Mouse (Mus musculus) c-Kit-negative CD71-positive TER-119-positive erythroid progenitor cells, embryonic 14.5 days (primary cell): Measurements from ENCODE around the gene Zdhhc19.
A peak's percentile ranks its signal among the peaks of the same experiment; 100 is the strongest.

Experiments used
- DNase-seq: peaks from one replicate; pipeline ENCODE4 v3.0.0-alpha.2; 2013; ENCODE audit warnings: low read depth, low spot score

Gene Zdhhc19

GRCm38 (mm10) chr16:32495965-32496364 lies at the start of gene Zdhhc19:
TSS of gene Zdhhc19 (plus strand) at chr16:32496265.
- no peak for DNase-seq

DNA sequence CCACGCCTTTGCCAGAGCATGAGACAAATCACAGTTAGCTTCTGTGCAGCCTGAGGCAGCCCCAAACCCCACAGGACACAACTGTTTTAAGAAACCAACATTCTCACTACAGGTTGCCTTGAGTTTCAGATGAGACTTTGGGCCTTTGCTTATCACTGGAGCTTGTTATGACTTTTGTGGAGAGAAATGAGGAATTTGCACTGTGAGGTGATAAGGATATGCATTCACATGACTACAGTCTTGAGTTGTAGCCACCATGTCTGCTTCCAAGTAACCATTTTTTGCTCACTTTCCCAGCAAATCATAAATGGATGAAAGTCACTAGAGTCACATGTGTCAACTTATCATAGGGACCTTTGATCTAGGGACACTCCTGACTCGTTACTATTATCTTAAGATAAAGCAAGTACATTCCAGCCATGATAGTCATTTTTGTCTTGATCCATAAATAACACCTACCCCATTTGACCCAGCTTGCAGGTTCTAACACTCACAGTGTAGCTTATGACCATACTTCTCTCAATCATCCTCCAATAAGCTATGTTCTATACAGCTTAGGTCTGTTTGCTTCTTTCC lies 49.4 kb upstream of the Zdhhc19 start:
- DNase-seq: no peak

GRCm38 (mm10) chr16:32449665-32450064 lies 46.4 kb upstream of the Zdhhc19 start:
- peak; percentile 78 for DNase-seq

DNA sequence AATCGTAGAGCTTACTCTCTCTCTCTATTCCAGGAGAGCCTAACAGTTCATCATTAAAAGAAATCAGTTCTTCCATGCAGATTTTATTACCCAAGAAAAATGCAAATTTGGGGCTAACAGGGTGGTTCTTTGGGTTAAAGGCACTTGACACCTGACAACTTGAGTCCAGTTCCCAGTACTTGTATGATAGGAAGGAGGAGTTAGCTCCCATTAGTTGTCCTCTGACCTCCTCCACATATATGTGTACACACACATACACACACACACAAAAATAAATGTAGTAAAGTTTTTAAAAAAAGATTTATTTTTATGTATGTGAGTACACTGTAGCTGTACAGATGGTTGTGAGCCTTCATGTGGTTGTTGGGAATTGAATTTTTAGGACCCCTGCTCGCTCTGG lies 45.9 kb upstream of the Zdhhc19 start:
- no peak for DNase-seq

DNA sequence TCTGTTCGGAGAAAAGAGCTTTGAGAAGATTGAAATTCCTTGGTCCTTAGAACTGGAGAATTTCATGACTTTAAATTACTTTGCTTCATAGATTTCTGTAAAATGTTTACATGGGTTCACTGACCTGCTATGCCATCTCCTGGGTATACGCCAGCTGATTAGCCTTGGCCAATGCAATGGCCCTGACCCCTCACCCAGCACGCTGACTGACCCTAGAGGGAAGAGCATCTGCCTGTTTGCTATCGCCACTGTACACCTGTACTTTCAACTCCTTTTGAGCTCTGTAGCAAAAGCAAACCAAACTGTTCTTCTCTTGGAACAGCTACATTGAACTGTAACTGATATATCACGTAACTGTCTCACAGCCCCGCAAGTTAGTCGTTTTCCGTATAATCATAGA lies 43.0 kb upstream of the Zdhhc19 start:
- DNase-seq: no peak

DNA sequence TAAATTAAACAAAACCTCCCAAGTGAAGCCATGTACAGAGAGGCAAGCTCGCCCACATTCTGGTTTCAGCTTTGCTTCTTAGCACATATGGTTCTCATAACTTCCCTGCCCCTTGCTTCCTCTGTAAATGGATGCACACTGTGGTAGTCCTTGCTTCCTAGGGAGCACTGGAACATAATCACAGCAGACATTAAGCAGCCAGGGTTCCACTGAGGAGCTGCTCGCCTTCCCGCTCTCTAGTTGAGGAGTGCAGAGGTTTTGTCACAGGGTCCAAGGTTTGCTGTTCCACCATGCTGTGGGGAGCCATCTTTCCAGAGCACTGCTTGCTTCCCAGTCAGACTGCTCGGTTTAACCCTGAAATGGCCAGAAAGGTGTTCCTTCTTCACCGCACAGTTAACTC lies 41.4 kb upstream of the Zdhhc19 start:
- no peak for DNase-seq

DNA sequence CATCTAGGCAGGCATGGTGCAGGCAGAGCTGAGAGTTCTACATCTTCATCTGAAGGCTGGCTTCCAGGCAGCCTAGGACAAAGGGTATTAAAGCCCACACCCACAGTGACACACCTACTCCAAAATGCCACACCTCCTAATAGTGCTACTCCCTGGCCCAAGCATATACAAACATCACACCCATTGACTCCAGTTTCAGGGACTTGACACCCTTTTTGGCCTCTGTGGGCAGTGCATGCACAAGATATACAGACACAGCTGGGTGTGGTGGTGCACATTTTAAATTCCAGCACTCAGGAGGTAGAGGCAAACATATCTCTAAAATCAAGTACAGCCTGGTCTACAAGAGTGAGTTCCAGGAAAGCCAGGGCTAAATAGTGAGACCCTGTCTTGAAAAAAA lies 40.0 kb upstream of the Zdhhc19 start:
- DNase-seq: no peak

DNA sequence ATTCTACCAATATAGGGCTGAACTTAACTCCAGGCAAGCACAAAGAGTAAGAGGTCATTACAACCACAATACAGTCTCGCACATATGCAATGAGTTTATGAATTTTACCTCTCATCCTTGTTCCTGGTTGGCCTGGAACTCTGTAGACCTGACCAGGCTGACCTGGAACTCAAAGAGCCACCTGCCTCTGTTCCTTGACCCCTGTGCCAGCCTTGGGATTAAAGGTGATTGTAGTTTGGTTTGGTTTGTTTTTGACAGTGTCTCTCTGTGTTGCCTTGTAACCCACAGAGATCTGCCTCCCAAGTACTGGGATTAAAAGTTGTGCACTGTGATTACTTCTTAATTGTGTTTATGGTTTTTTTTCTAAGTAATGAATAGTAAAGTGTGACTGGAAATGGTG lies 39.3 kb upstream of the Zdhhc19 start:
- DNase-seq: no peak

DNA sequence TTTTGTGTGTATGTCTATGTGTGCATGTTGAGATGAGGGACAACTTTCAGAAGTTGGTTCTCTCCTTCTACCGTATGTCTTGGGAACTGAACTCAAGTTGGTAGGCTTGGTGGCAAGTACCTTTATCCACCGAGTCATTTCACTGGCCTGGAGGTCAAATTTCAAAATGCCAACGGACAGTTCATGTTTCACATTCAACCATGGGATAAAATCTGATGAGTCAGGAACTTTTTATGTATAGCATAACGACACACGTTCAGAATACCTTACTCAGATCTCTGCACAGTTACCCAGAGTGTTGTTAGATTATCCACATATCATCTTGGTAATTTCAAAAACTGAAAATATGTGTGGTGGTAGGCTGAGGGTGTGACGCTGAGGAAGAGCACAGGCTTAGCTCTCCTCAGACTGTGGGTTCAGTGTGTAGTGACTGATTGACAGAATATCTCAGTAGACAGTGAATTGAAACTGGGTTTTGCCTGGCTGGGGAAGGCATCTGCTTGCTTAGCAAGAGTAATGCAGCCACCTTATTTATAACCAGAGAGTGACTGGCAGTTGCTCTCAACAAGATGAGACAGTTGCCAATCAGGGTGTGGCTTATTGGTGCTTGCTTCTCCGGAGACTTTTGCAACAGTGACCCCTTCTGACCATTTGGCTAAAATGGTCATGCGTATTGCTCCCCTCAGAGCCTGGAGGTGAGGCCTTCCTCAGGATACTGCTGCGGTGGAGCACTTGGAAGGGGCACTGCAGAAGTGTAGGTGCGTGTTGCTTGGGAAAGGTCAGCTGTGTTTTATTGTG lies 38.3 kb upstream of the Zdhhc19 start:
- DNase-seq: peak; percentile 74

GRCm38 (mm10) chr16:32460518-32460917 lies 35.5 kb upstream of the Zdhhc19 start:
- no peak for DNase-seq

DNA sequence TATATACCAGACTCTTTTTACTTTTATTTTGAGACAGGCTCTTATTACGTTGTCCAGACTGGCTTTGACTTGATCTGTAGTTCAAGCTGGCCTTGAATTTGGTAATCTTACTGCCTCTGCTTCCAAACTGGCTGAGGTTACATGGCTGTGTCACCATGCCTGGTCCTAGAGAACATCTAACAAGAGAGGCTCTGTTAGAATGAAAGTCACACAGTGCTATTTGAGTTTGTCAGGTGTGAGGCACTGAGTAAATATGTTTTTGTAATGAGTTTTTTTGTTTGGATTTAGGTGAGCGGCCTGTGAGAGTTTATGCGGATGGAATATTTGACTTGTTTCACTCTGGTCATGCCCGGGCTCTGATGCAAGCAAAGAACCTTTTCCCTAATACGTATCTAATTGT lies 34.4 kb upstream of the Zdhhc19 start:
- no peak for DNase-seq

GRCm38 (mm10) chr16:32462950-32463349 lies 33.1 kb upstream of the Zdhhc19 start:
- DNase-seq: no peak

- DNase-seq: no peak
These were observed 32.6 kb upstream of the Zdhhc19 start for GRCm38 (mm10) chr16:32463426-32463825.

DNA sequence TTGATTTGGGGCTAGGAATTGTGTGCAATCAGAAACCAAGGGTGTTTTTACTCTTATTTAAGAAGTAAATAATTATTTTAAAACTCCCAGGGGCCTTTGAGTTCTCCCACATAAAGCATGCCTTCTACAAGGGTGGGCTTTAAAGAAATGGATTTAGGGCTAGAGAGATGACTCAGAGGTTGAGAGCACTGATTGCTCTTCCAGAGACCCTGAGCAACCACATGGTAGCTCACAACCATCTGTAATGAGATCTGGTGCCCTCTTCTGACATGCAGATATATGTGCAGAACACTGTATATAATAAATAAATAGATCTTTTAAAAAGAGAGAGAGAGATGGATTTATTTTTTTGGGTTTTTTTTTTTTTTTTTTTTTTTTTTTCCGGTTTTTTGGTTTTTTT lies 31.2 kb upstream of the Zdhhc19 start:
- no peak for DNase-seq

- DNase-seq: no peak
These were observed 27.6 kb upstream of the Zdhhc19 start for GRCm38 (mm10) chr16:32468488-32468887.

- no peak for DNase-seq
These were observed 26.5 kb upstream of the Zdhhc19 start for GRCm38 (mm10) chr16:32469404-32470105.

- no peak for DNase-seq
These were observed 23.6 kb upstream of the Zdhhc19 start for GRCm38 (mm10) chr16:32472276-32473015.

DNA sequence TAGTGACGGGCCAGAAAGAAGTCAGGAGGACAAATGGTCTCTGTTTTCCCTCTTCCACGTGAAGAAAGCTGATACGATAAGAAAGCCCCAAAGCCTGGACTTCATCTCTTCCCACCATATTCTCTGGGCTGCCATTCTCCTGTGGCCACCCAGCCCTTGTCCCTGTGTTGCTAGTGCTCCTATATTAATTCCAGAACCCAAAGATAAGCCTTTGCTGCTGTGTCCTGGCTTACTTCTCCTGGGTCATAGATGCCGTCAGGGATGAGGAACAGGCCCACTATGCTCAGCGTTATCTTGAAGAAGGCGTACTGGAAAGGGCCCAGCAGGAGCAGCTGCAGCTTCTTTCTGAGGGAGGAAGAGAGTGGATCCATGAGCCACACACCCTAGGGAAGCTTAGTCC lies 18.8 kb upstream of the Zdhhc19 start:
- DNase-seq: no peak

- no peak for DNase-seq
These were observed 16.6 kb upstream of the Zdhhc19 start for GRCm38 (mm10) chr16:32479415-32479814.

DNA sequence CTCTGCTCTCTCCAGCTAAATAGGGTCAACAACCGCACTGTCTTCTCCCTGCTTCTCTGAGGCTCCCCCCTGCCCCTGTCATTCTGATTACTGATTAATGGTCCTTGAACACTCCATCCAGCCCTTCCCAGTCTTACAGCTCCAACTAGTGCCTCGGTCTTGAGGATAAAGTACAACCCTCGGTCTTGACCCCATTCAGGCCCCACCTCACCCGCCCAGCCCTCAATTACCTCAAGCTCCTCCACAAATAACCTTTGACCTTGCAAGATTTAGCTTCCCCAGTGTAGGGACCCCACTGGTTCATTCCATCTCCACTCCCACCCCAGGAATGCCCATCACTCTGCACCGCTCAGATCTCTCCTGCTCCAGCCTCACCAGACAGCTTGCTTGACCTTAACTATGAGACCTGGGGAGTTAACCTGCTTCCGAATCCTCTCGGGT lies 11.6 kb upstream of the Zdhhc19 start:
- no peak for DNase-seq

DNA sequence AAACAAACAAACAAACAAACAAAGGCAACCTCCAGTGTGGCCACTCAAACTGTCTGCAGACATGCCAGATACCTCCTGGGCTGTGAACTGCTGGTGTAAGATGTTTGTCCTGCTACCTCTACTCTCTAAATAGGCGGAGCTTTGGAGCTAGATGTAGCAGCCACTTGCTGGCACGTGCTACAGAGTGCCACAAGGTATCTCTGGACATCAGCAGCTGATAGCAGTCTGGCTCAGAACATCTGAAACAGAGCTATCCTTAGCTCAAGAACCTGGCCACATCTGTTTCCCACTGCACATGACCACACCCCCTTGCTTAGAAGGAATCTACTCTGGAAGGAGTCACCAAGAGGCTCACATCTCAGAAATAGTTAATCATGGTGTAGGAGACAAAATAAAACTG lies 10.9 kb upstream of the Zdhhc19 start:
- DNase-seq: no peak

GRCm38 (mm10) chr16:32486046-32486445 lies 10.0 kb upstream of the Zdhhc19 start:
- DNase-seq: no peak
